Mouse (Mus musculus): Measurements from ENCODE around the gene Lrrc9. TPM values are rescaled to one million over a fixed set of nuclear protein-coding genes. Genes with fewer than 3 reads are reported as not detected.

Lrrc9 gene
- polyA plus RNA-seq, 1 experiment, result 0.07 TPM

DNA sequence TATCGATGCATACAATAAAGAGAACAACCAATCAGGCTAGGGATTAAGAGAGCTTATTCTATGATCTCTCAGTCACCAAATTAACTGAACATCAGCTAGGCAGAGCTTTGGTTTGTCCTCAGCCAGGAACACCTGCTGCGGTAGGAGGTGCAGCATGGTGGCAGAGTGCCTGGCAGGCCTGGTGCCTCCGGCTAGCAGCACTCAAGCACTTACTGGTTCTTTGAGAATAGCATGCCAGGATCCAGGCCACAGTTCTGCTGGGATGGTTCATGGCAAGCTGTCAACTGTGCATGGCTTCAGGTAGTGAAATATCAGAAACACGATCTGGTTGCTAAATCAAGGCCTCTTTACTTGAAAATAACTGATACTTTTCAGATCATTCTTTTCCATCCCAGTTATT, 26.1 kb downstream of the Lrrc9 start:
- DNase-seq (ENCODE audit: low spot score), result no peak

DNA sequence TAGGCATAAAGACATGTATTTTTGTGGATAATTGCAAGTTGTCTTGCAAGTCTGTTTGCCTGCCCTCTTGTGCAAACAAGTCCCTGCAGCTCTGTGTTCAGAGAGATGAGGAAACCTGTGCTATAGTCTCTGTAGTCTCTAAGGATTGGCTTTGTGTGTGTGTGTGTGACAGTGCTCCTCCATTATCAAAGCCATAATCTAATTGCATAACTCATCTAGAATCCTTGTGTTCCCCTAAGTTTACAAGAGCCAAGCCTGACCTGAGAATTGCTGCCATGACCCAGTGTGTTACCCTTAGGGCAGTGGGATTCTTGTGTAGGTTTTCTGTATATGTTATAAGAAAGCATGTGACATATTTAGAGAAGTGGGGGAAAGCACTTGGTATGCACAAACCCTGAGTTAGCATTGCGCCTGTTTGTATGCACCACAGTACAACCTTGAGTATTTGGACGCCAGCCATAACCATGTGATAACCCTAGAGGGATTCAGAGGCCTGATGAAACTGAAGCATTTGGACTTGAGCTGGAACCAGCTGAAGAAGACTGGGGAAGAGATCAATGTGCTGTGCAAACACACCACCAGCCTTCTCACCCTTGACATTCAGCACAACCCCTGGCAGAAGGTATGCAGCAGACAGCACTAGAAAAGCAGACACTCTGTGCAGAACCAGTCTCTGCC, 35.2 kb downstream of the Lrrc9 start:
- no peak for DNase-seq (ENCODE audit: low spot score)

DNA sequence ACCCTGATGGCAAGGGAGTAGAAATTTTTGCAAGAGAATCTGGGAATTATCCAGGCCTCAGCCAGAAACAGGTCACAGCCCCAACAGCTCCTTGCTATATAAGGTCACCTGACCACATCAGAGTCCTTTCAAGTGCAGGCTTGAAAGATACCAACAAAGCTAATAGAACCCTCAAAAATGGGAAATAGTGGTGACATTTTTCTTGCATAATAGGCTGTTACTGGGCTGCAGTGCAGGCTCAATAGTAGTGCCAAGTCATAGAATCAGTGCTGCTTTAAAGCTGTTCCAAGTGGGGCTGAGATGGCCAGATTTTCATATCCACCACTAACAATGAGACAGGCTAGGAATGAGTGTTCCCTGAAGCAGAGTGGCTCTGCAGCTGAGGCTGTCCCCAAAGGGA, 40.6 kb downstream of the Lrrc9 start:
- DNase-seq (ENCODE audit: low spot score), result no peak

DNA sequence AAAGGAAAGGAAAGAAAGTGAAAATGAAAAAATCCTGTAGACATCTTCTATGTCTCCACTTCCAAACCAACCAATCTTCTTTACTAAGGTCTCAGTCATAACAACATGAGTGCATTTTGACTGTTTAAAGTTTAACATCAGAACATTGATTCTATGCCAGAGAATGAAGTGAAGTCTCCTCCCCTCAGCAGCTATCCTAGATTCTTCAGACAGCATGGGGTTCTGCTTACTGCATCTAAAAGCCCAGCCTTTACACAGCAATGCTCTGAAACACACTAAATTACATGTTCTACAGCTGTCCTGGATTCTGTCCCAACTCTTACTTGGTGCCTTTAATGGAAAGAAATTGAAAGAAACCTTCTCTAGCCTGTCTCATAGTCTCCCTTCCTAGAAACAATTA, 43.2 kb downstream of the Lrrc9 start:
- DNase-seq (ENCODE audit: low spot score), result no peak

DNA sequence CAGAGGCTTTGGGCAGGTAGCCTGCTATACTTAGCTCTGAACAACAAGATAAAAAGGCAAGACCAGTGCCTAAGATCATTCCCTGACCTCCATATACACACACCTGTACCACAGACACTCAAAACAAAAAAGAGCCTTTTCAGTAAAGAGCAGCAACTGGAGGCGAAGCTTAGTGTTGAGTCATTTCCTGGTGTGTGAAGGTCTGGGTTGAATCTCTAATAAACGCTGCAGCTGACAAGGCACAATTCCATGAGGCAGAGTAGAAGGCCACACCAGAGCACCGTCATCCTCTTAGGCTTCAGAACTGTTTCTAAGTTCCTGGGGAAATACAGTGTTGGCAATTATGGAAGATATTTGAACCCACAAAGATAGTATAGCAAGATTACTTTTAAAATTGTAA, 45.8 kb downstream of the Lrrc9 start:
- DNase-seq (ENCODE audit: low spot score), result no peak

DNA sequence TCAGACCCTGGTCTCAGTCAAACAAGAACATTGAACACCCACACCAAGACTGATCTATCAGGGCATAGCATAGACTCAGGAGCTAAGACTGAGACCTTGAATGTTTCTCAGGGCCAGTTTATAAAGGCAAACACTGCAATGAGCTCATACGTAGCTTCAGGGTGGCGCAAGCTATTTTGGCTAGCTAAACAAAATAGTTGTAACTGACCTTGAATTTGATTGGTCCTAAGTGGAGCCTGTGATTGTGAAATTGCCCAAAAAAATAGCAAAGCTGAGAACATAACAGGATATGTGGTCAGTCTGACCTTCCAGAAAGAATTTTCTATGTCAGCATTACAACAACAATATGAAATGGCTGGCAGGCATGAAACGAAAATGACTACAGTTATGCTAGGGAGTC, 48.3 kb downstream of the Lrrc9 start:
- no peak for DNase-seq (ENCODE audit: low spot score)

DNA sequence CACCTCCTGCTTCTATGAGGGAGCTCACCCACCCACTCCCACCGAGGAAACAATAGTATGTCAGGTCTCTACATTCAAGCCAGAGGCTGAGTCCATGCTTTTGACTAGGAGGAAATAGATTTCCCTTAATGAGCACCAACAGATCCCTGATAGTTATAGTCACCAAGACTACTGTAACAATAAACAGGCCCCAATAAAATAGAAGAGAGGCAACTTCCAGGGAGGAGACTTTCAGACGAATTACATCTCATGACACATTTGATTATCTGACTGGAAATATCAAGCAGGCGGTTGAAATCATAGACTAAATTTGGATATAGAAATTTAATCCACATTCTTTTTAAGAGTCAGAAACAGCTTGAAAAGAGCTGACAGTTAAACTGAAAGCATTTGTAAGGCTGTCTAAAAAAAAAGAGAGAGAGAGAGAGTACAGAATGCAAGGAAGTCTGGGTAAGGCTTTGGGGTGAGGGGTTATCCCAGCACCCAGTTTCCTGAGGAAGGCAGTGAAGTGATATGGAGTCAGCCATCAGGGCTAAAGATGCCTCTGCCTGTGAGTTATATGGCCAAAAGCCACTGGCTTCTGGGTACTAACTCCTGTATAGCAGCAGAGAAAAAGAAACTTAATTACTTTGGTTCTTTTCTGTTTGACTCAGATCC, 49.5 kb downstream of the Lrrc9 start:
- DNase-seq (ENCODE audit: low spot score), result no peak

DNA sequence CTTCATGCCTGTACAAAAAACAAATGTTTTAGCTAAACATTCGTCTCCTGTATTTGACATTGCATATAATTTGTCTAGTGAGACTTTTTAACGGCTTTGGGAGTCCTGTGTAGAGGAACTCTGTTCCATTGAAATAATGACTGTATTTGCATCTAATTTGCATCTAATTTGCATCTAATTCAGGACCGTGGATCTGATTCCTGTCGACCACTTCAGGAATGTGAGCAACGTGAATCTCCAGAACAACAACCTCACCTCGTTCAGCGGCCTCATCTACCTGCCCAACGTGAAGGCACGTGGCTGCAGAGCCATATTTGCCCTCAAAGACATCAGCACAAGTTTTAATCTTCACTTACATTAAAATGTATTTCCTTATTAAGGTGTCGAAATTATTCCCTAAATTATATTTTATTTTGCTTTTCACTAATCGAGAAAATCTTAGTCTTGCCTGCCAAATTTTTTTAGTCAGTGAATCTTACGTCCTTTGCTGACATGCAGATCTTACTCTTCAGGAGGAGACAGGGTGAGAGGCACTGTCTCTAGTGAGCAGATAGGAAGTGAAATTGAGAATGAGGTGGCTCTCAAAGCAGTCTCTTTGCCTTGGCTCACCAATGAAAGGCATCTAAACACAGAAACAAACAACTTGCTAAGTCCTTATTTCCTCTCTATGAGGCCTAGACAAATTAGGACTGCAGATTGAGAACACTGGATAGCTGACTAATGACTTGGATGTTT, 55.4 kb downstream of the Lrrc9 start:
- no peak for DNase-seq (ENCODE audit: low spot score)

DNA sequence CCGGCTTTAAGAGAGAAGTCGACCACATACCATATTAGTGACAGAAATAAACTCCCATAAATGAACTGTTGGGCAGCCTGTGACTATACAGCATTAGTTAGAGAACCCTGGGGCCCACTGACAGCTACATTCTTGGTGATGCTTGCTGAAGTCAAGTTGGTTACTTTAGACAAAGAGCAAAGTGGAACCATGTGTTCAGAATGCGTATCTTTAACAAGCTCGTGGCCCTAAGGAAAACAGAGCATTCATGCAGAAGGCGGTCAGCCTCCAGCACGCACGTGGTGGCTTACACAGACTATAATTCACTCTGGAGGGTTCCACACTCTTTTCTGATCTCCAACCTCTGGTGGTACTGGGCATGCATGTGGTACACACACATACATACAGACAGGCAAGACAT, 67.9 kb downstream of the Lrrc9 start:
- DNase-seq (ENCODE audit: low spot score), result no peak

DNA sequence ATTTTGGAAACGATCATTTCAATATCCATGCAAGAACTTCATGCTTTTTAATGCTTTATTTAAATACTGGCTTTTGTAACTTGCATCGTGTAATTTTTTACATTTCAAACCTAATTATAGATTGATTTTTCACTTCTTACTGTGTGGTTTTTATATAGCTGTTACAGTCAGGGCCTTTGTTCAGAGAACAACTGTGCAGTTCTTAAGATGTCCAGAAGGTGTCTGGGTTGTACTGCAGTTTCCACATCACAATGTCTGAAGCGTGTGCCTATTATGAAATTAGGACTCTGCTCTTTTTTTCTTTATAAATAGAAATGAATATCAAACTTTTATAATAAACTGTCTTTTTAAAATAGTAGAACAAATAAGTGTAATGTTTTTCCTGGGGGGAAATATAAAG, 73.8 kb downstream of the Lrrc9 start:
- DNase-seq (ENCODE audit: low spot score), result no peak

DNA sequence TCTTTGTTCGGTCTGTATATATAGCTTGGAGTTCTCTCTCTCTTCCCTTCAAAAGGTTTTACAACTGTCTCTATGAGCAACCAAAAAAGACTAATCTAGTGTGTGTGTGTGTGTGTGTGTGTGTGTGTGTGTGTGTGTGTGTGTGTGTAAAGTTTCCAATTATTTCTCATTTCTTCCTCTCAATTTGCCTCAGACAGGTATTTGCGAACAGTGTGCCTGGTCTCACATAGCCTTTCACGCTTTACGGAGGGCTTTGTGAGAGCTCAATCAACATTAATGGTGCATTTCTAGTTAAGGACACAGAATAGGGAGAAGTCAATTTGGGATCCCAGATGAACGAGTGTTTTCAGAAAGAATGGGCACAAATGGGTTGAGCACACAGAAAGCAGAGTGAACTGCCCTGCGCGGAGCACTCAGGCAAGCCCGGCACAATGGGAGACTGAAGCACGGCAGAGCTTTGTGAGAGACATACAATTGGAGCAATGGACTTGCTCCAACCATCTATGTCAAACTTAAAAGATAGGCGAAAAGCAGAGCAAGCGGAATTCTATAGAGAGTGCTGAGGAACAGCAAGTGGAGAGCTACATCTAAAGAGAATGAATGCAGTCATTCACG, 76.6 kb downstream of the Lrrc9 start:
- no peak for DNase-seq (ENCODE audit: low spot score)

DNA sequence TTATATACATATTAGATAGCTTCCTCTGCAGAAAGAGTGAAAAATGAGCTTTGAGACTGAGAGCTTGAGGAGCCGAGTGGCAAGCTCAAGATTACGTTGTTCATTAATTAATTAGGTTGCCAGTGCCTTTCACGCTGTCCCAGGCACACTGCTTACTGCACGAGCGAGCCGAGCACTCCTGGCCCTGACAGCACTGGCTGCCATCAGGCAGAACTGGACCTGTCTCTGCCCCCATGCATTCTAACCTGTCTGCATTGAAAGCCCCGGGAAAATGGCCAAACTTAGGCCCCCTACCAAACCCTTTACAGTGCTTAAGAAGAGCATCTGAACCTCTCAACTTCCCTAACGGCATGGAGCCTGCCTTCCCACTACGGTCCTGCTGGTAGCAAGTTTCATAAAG, 77.7 kb downstream of the Lrrc9 start:
- no peak for DNase-seq (ENCODE audit: low spot score)

DNA sequence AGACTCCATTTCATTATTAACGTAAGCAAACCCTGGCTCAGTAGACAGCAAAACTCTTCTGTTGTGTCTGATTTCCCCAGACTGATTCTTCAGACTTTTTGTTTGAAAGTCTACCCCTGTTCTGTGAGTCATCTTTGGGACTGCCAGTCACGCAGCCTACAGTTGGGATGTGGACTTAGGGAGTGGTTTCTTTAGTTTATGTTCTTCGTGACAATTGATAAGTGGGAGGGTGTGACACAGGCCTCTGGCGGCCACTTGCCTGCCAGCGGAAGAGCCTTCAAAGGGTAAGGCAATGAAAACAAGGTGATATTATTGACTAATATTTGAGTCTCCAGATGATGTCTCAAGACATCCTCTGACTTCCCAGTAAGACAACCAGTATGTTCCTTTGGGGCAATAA, 78.2 kb downstream of the Lrrc9 start:
- DNase-seq (ENCODE audit: low spot score), result no peak

DNA sequence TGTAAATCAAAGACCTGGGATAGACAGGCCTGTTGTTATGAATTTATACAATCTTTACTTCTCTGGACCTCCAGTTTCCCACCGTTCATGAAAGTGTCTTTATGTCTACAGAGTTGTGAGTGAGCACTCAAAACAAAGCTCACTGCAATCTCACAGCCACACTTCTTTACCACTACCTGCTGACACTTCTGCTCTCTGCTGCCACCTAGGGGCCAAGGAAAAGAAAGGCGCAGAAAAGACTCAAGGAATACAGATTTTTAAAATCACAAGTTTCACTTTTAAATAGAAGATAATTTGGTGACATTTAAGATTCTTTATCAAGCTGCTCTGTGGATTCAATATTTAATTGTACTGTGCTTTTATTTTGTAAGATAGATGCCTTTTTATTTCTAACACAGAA, 79.0 kb downstream of the Lrrc9 start:
- peak; percentile 35 for DNase-seq (ENCODE audit: low spot score)

DNA sequence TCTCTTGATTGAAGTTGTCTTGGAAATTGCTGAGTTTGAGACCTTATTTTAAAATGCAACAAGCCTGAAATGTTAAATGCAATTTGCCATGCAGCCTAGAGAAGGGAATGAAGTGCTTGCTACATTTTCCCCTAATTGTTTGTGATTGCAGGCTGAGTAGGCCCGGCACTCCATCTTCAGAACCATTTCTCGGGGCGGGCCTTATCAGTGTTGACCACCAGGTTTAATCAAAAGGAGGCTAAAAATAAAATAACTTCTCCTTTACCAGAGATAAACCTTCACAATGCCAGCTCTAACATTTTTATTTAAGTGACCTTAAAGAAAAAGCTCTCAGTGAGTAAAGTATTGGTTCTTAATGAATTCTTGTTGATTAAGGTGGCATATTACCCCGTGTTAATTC, 83.9 kb downstream of the Lrrc9 start:
- no peak for DNase-seq (ENCODE audit: low spot score)

DNA sequence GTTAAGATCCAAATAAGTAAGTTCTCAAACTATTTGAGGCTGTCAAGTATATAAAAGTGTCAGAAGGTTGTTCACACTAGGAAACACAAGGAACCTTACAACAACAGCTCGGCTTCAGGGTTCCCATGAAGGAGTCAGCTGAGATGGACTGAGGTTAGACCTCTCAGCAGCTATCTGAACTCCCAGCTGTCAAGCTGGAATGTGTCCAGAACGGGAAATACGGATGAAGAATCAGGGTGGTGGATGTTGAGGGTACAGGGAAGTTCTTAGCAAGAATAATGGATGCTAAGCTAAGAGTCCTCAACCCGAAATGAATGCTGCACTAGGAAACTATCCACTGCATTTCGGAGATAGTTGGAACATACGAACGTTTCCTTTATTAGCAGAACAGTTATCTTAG, 90.6 kb downstream of the Lrrc9 start:
- no peak for DNase-seq (ENCODE audit: low spot score)

DNA sequence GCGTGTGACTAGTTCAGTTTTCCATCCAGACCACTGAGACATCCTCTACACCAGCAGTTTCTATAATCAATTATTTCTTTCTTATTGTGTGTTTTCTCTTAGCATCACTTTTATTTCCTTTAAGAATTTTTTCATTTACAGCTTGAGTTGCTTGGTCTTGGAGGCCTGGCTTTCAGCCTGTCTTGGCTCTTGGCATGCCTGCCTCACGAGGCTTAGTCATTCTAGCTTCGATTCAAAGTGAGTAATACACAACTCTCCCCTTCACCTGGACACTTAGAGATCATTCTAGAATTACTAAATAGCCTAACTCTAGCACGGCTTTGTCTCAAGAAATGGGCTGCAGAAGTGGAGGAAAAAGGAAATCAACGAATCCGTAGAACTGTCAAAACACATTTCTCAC, 92.3 kb downstream of the Lrrc9 start:
- DNase-seq (ENCODE audit: low spot score), result no peak

DNA sequence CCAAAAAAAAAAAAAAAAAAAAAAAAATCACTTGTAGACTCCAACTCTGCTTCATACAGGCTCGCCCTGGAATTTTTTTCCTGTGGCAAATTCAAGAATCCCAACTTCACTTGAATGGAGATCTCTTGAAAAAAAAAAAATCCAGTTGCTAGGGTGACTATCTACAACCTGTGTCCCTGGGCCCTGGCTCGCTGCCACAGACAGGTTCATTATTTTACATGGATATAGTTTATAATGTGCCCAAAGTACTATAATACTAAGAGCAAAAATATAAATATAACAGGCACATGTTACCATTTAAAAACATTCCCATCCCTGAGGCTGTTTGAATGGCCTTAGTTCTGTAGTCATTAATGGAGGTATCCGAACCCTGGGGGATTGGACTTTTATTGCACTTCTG, 93.9 kb downstream of the Lrrc9 start:
- no peak for DNase-seq (ENCODE audit: low spot score)

DNA sequence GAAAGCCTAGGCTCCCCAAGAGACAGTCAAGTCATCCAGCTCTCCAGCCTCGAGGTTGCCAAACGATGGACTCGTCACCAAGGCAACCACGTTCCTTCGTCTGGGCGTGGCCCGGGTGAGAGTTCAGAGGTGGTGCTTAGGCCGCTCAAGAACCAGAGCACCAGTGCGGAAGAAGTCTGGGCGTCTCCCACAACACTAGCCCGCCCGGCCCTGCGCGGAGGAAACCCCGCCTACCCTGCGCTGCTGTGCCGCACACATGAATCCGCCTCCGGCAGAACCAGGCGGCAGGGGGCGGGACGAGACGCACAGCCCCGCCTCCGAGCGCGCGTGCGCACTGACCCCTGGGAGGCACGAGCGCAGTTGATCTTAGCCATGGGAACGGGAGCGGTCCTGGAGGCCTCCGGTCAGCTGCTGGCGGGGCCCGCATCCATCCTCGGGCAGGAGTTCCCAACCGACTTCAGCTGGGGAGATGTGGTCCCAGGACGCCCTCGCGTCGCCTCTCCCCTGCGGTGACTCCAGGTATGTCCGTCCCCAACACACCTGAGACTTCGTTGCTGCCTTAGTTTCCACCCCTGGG, 94.4 kb downstream of the Lrrc9 start, which contains the start of gene Pcnx4:
Pcnx4 (plus strand) TSS at position 363 of the 577 bp plus-strand sequence.
- DNase-seq (ENCODE audit: low spot score), result peak; percentile 95

DNA sequence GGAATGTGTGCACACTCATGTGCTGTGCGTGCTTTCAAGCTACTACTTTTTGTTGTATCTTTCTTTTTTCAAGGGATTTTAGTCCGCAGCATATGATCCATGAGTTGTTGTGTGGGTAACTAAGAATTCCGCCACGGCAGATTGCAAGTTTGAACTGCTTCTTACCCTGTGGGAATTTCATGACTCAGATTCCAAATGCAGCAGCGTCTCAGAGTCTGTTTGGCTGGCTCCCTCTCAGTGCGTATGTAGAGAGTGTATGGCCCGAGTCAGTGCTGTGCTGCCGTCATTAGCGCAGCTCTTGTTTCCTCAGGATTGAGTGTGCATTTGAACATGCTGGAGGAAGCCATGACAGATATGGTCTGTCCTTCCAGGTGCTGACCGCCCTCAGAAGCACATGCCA, 96.9 kb downstream of the Lrrc9 start:
- DNase-seq (ENCODE audit: low spot score), result no peak

DNA sequence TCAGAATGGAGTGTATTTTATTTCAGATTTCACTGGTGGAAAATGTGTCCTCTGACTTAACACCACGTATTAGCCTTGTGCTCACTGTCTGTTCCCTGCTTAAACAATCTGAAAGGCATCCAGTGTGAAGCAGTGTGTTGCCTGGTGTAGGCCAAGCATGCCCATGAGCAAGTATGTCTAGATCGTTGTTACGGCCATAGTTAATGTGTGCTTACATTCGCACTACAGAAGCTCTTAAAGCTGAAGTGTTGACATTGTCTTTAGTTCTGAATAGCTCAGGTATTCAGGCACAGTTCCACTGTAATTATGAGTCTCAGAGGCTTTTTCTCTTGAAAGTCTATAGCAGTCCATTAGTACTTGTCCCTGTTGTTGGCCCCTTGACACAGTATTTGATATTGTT, 112.7 kb downstream of the Lrrc9 start:
- no peak for DNase-seq (ENCODE audit: low spot score)

DNA sequence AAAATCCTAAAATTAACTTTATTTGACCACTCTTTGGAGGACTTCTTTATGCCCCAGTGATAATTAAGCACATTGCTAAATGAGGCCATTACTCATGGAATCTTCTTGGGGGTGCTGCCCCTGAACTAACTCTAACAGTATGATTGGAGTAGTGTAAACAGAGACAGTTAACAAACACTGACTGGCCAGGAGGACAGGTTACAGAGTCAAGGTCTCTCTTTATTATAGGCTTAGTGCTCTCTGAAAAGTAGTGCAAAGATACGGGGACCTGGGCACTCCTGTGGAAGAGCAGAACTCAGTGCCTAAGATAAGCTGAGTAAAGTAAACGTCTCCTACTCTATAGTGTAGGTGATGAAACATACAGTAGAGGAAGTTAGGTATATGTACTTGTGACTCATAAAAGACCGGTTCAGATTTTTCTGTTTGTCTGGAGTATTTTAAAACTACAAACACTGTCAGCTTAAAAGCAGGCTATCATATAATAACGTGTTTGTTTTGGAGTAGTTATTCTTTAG, 122.7 kb downstream of the Lrrc9 start:
- DNase-seq (ENCODE audit: low spot score), result no peak
